Comparison of ENCODE assay signal across 16 mouse cellular contexts in the genomic region with DNA sequence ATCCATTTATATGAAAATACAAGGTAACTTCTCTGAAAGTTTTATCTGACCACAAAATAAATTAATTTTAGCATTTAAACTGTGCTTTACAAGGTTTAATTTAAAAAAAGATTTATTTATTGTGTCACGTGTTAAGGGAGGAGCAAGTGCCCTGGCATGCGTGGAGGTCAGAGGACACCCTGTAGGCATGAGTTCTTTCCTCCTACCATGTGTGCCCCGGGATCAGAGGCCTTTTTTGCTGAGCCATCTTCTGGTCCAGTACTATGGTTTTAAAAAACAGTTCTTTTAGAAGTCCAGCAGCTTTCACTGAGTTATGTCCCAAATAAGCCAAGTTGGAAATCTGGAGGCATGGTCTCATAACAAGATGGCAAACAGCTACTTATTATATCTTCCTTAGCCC.
"Had no signal": no experiment of that assay in that cellular context is flagged by ENCODE, and none has a peak within 500 bp of the region (broad histone marks: within the 10 kb centered on the region; RNA-seq: fewer than 3 reads in every experiment).

No protein-coding gene starts in this region.

- H3K9me3 ChIP-seq: lung, embryonic 15.5 days; megakaryocyte, embryonic 14.5 days; midbrain, embryonic 13.5 days; midbrain, embryonic 15.5 days; neural tube, embryonic 12.5 days; stomach, embryonic 15.5 days had no signal

- ATAC-seq: midbrain, embryonic 13.5 days; midbrain, embryonic 15.5 days had no signal

- DNase-seq: lung, adult 2 months; lung, postnatal 14 days; lung, postnatal 36 days; right cerebral cortex, postnatal 14 days; thymus, adult 2 months; thymus, postnatal 25 days; thymus, postnatal 4 days had no signal

- H3K27me3 ChIP-seq: lung, embryonic 15.5 days; megakaryocyte, embryonic 14.5 days; midbrain, embryonic 13.5 days; midbrain, embryonic 15.5 days; neural tube, embryonic 12.5 days; stomach, embryonic 15.5 days had no signal

- H3K9ac ChIP-seq: lung, embryonic 15.5 days; midbrain, embryonic 13.5 days; midbrain, embryonic 15.5 days; neural tube, embryonic 12.5 days; stomach, embryonic 15.5 days had no signal

- H3K4me1 ChIP-seq: midbrain, embryonic 13.5 days; midbrain, embryonic 15.5 days; neural tube, embryonic 12.5 days; stomach, embryonic 15.5 days had no signal

- H3K27ac ChIP-seq: lung, embryonic 15.5 days; macrophage; midbrain, embryonic 13.5 days; midbrain, embryonic 15.5 days; neural tube, embryonic 12.5 days; stomach, embryonic 15.5 days; stomach, postnatal 0 days had no signal

- H3K4me2 ChIP-seq: lung, embryonic 15.5 days; midbrain, embryonic 11.5 days; midbrain, embryonic 13.5 days; midbrain, embryonic 15.5 days; neural tube, embryonic 12.5 days; stomach, embryonic 15.5 days had no signal

- H3K4me3 ChIP-seq: lung, embryonic 15.5 days; megakaryocyte, embryonic 14.5 days; midbrain, embryonic 13.5 days; midbrain, embryonic 15.5 days; neural tube, embryonic 12.5 days; stomach, embryonic 15.5 days had no signal
